Mouse (Mus musculus): Measurements from ENCODE around the gene Slc6a17. TPM values are rescaled to one million over a fixed set of nuclear protein-coding genes. Genes with fewer than 3 reads are reported as not detected.

The Slc6a17 gene
- polyA plus RNA-seq, 1 experiment: 0.88 TPM

DNA sequence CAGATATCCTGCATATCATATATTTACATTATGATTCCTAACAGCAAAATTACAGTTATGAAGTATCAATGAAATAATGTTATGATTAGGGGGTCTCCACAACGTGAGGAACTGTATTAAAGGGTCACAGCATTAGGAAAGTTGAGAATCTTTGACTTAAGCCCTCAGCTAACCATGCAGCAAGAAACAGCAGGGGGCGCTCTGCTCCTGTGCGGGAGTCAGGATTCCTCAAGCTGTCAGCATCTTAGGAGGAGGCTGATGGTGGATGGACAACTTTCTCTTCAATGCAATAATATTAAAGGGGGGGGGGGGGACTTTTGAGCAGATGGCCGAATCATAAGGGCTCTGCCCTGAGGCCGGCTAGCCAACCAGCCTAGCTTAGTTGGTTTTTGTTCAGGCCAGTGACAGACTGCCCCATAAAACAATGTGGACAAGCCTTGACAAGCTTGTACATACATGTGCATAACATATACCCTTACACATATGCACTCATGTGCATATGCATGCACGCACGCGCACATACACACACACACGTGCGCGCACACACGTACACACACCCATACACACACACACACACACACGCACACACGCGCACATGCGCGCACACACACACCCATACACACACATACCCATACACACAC, 32.7 kb upstream of the Slc6a17 start:
- Histone ChIP-seq H3K4me3 (ENCODE audit: control insufficient read depth, low read depth, low read length) (no peak overlapping the region; the same call in 1 of the 2 replicates), H3K27ac (ENCODE audit: control insufficient read depth, insufficient read depth, low read depth, low read length) (no peak overlapping the region), H3K36me3 (ENCODE audit: control insufficient read depth, insufficient read depth, low read length) (no peaks in the 10 kb centered on the region), H3K27me3 (ENCODE audit: control insufficient read depth, insufficient read depth, low read length) (no peaks in the 10 kb centered on the region), H3K4me1 (ENCODE audit: control insufficient read depth, insufficient read depth, low read length) (no peaks in the 10 kb centered on the region)
- peak; percentile 68; the same call in 1 of the 2 replicates for TF ChIP-seq CTCF (IDR thresholded peaks at IDR 0.05; ENCODE audit: control insufficient read depth, insufficient read depth, insufficient replicate concordance, low read depth, low read length)
- TF ChIP-seq POLR2A (IDR thresholded peaks at IDR 0.05; ENCODE audit: control insufficient read depth, low read depth, low read length): no peak

DNA sequence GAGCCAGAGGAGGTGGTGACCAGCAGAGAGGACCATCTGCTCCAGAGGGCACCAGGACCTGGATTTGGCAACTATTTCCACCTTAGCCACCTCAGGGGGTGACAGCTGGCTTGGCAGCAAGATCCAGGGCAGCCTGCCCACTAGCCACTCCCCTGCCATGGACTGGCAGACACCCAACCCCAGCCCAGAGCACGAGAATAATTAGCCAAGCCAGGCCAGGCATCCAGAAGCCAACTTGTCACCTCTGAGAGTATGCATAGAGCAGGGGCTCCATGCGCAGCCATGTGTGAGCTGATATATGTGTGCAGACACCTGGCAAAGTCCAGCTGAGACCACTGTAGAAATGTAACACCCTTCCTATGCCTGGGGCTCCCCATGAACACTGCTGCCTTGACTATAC, 29.1 kb upstream of the Slc6a17 start:
- Histone ChIP-seq H3K27ac (ENCODE audit: control insufficient read depth, insufficient read depth, low read depth, low read length) (no peak overlapping the region), H3K4me1 (ENCODE audit: control insufficient read depth, insufficient read depth, low read length) (no peaks in the 10 kb centered on the region), H3K4me3 (ENCODE audit: control insufficient read depth, low read depth, low read length) (no peak overlapping the region), H3K36me3 (ENCODE audit: control insufficient read depth, insufficient read depth, low read length) (no peaks in the 10 kb centered on the region), H3K27me3 (ENCODE audit: control insufficient read depth, insufficient read depth, low read length) (no peaks in the 10 kb centered on the region)
- TF ChIP-seq POLR2A (IDR thresholded peaks at IDR 0.05; ENCODE audit: control insufficient read depth, low read depth, low read length) (no peak), CTCF (IDR thresholded peaks at IDR 0.05; ENCODE audit: control insufficient read depth, insufficient read depth, insufficient replicate concordance, low read depth, low read length) (no peak)

DNA sequence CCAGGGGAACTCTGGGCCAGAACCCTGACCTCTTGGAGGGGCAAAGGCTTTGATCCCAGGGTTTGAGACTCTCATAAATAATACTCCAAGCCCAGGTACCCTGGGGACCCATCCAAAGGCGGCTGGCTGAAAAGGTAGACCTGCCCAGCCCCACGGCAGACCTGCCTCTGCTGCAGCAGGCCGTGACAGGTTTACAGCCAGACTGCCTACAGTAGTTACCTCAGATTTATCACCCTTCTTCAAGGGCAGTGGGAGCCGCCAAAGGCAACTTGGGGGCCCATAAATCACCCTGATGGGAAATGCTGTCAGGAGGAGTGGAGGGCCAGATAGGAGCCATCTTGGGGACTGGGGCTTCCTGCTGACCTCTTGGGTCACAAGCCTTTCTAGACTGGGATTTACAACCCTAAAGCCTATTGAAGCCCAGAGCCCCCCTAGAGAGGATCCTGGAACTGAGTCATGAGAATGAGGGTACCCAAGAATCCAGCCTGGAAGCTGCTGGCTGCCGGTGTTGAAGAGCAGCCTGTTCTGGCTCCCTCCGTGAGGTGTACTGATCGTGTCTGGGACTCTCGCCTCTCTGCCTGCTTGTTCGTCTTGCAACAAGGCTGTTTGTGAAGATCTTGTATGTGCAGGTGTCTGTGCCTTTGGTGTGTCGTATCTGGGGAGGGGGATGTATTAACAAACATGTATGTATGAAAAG, 28.0 kb upstream of the Slc6a17 start:
- Histone ChIP-seq H3K27me3 (ENCODE audit: control insufficient read depth, insufficient read depth, low read length) (no peaks in the 10 kb centered on the region), H3K27ac (ENCODE audit: control insufficient read depth, insufficient read depth, low read depth, low read length) (no peak overlapping the region), H3K4me1 (ENCODE audit: control insufficient read depth, insufficient read depth, low read length) (no peaks in the 10 kb centered on the region), H3K36me3 (ENCODE audit: control insufficient read depth, insufficient read depth, low read length) (no peaks in the 10 kb centered on the region), H3K4me3 (ENCODE audit: control insufficient read depth, low read depth, low read length) (no peak overlapping the region)
- no peak for TF ChIP-seq CTCF (IDR thresholded peaks at IDR 0.05; ENCODE audit: control insufficient read depth, insufficient read depth, insufficient replicate concordance, low read depth, low read length)
- no peak for TF ChIP-seq POLR2A (IDR thresholded peaks at IDR 0.05; ENCODE audit: control insufficient read depth, low read depth, low read length)

DNA sequence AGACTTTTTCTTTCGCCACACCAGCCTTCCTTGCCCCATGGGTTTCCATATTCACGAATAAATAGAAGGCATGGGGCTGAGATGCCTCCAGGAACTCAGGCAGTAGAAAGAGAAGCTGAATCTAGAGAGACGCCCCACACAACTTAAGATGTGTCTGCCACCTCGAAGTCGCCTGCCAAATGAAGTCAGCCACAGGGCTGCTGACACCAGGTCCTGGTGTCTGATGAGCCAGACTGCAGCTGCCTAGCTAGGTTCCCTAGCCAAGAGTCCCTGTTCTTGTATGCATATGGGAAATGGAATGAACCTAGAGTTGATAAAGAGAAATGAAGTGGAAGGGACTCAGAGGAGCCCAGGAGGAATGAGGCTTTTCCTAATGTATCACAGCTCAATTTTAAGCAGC, 27.5 kb upstream of the Slc6a17 start:
- Histone ChIP-seq H3K36me3 (ENCODE audit: control insufficient read depth, insufficient read depth, low read length) (no peaks in the 10 kb centered on the region), H3K4me1 (ENCODE audit: control insufficient read depth, insufficient read depth, low read length) (no peaks in the 10 kb centered on the region), H3K27me3 (ENCODE audit: control insufficient read depth, insufficient read depth, low read length) (no peaks in the 10 kb centered on the region), H3K27ac (ENCODE audit: control insufficient read depth, insufficient read depth, low read depth, low read length) (no peak overlapping the region), H3K4me3 (ENCODE audit: control insufficient read depth, low read depth, low read length) (no peak overlapping the region)
- TF ChIP-seq POLR2A (IDR thresholded peaks at IDR 0.05; ENCODE audit: control insufficient read depth, low read depth, low read length) (no peak), CTCF (IDR thresholded peaks at IDR 0.05; ENCODE audit: control insufficient read depth, insufficient read depth, insufficient replicate concordance, low read depth, low read length) (no peak)

DNA sequence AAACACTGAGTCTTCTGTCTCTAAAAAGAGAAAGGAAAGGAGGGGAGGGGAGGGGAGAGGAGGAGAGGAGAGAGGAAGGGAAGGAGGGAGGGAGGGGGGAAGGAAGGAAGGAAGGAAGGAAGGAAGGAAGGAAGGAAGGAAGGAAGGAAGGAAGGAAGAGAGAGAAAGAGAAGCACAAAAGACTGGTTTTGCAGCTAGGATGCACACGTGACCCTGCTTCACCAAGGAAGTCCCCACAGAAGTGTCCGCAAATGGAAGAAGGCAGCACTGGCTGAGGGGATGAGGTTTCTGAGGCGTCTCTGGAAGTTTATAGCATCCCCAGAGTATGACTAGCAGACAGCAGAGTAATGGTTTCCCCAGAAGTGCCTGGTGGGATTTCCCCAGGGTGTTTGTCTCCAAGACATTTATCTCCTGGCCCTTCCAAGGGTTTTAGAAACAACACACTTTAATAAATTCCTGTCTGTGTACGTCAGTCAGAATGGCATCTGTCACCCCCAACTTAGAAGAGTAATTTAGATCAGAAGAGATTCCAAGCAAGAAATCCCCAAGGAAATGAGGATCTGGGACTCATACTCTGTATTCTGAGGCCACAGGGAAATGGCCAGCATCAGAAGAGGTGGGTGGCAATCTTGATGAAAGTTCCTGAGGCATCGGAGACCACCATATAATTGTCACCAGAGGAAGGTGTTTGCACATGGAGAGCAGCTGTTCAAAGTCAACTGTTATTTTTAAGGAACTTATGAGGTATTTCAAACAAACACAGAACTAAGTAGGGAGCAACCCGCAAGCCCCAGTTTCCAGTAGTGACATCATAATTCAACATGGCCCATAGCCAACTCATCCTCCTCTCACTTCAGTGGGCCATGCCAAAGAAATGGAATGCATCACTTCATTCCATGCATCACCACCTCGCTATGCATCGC, 25.6 kb upstream of the Slc6a17 start:
- Histone ChIP-seq H3K27me3 (ENCODE audit: control insufficient read depth, insufficient read depth, low read length) (no peaks in the 10 kb centered on the region), H3K27ac (ENCODE audit: control insufficient read depth, insufficient read depth, low read depth, low read length) (no peak overlapping the region), H3K36me3 (ENCODE audit: control insufficient read depth, insufficient read depth, low read length) (no peaks in the 10 kb centered on the region), H3K4me1 (ENCODE audit: control insufficient read depth, insufficient read depth, low read length) (no peaks in the 10 kb centered on the region), H3K4me3 (ENCODE audit: control insufficient read depth, low read depth, low read length) (no peak overlapping the region)
- TF ChIP-seq POLR2A (IDR thresholded peaks at IDR 0.05; ENCODE audit: control insufficient read depth, low read depth, low read length): no peak
- TF ChIP-seq CTCF (IDR thresholded peaks at IDR 0.05; ENCODE audit: control insufficient read depth, insufficient read depth, insufficient replicate concordance, low read depth, low read length): no peak

DNA sequence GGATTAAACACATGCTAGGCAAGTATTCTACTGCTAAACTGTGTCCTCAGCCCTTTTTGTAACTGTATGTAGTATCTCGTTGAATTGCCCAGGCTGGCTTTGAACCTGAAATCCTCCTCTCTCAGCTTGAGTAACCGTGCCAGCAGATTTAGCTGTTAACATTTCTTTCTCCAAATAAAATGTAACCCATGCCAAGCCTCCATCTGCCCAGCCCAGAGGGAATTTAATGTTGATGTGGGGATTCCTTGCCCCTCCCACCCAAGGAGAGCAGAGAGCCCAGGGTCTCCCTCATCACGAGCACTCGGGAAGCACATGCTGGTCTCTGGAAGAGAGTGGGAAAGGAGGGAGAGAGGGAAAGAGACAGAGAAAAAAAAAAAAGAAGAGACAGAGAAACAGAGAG, 24.8 kb upstream of the Slc6a17 start:
- no peaks in the 10 kb centered on the region for H3K27me3 ChIP-seq (ENCODE audit: control insufficient read depth, insufficient read depth, low read length)

DNA sequence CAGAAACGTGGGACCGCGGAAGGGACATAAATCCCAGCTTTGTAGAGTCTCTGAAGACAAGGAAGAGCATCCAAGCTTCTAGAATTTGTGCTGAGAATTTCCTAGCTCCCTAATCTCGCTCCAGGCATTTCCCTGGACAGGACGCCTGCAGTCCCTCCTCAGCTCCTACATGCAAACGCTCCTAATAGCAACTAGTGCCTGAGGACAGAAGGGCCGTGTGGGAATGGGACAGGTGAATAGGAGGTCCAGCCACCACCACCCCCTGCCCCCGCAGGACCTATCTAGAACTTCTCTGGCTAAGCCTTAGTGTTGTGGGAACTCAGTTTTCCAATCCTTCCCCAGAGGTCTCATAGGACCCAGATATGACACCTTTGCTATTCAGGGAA, 19.7 kb upstream of the Slc6a17 start:
- H3K27me3 ChIP-seq (ENCODE audit: control insufficient read depth, insufficient read depth, low read length): no peaks in the 10 kb centered on the region
- TF ChIP-seq POLR2A (IDR thresholded peaks at IDR 0.05; ENCODE audit: control insufficient read depth, low read depth, low read length) (no peak), CTCF (IDR thresholded peaks at IDR 0.05; ENCODE audit: control insufficient read depth, insufficient read depth, insufficient replicate concordance, low read depth, low read length) (no peak)

More for the DNA sequence above, 24.8 kb upstream of the Slc6a17 start:
- no peaks in the 10 kb centered on the region for H3K36me3 ChIP-seq (ENCODE audit: control insufficient read depth, insufficient read depth, low read length)
- H3K4me3 ChIP-seq (ENCODE audit: control insufficient read depth, low read depth, low read length): no peak overlapping the region
- TF ChIP-seq CTCF (IDR thresholded peaks at IDR 0.05; ENCODE audit: control insufficient read depth, insufficient read depth, insufficient replicate concordance, low read depth, low read length) (no peak), POLR2A (IDR thresholded peaks at IDR 0.05; ENCODE audit: control insufficient read depth, low read depth, low read length) (no peak)
- no peaks in the 10 kb centered on the region for H3K4me1 ChIP-seq (ENCODE audit: control insufficient read depth, insufficient read depth, low read length)
- no peak overlapping the region for H3K27ac ChIP-seq (ENCODE audit: control insufficient read depth, insufficient read depth, low read depth, low read length)

More for the DNA sequence above, 19.7 kb upstream of the Slc6a17 start:
- Histone ChIP-seq H3K27ac (ENCODE audit: control insufficient read depth, insufficient read depth, low read depth, low read length) (no peak overlapping the region), H3K4me3 (ENCODE audit: control insufficient read depth, low read depth, low read length) (no peak overlapping the region), H3K36me3 (ENCODE audit: control insufficient read depth, insufficient read depth, low read length) (no peaks in the 10 kb centered on the region), H3K4me1 (ENCODE audit: control insufficient read depth, insufficient read depth, low read length) (no peaks in the 10 kb centered on the region)
